Mouse (Mus musculus): ENCODE results near the gene Unc5c.

Gene Unc5c

GRCm38 (mm10) chr3:141511253-141512038, 46.4 kb downstream of the Unc5c start:
- no peak for DNase-seq

GRCm38 (mm10) chr3:141528751-141529150, 63.7 kb downstream of the Unc5c start:
- DNase-seq, result no peak

- DNase-seq, result no peak
Observed at GRCm38 (mm10) chr3:141529599-141529998, 64.6 kb downstream of the Unc5c start.

- no peak for DNase-seq
Observed at GRCm38 (mm10) chr3:141533861-141534260, 68.8 kb downstream of the Unc5c start.

- no peak for DNase-seq
Observed at GRCm38 (mm10) chr3:141536857-141537256, 71.8 kb downstream of the Unc5c start.

- no peak for DNase-seq
Observed at GRCm38 (mm10) chr3:141538120-141538519, 73.1 kb downstream of the Unc5c start.

- DNase-seq, result no peak
Observed at GRCm38 (mm10) chr3:141540749-141541148, 75.7 kb downstream of the Unc5c start.

- DNase-seq, result no peak
Observed at GRCm38 (mm10) chr3:141547341-141547814, 82.4 kb downstream of the Unc5c start.

- DNase-seq, result no peak
Observed at GRCm38 (mm10) chr3:141549661-141550060, 84.6 kb downstream of the Unc5c start.

- no peak for DNase-seq
Observed at GRCm38 (mm10) chr3:141552960-141553359, 87.9 kb downstream of the Unc5c start.

- DNase-seq, result no peak
Observed at GRCm38 (mm10) chr3:141557072-141557471, 92.1 kb downstream of the Unc5c start.

GRCm38 (mm10) chr3:141575076-141575688, 110.2 kb downstream of the Unc5c start:
- no peak for DNase-seq

GRCm38 (mm10) chr3:141577382-141577781, 112.4 kb downstream of the Unc5c start:
- DNase-seq, result no peak

GRCm38 (mm10) chr3:141581190-141581891, 116.3 kb downstream of the Unc5c start:
- DNase-seq, result no peak

GRCm38 (mm10) chr3:141581892-141582214, 116.8 kb downstream of the Unc5c start:
- no peak for DNase-seq

GRCm38 (mm10) chr3:141583180-141583579, 118.2 kb downstream of the Unc5c start:
- no peak for DNase-seq

GRCm38 (mm10) chr3:141589392-141590012, 124.5 kb downstream of the Unc5c start:
- no peak for DNase-seq

- DNase-seq, result no peak
Observed at GRCm38 (mm10) chr3:141593249-141593648, 128.2 kb downstream of the Unc5c start.

- DNase-seq, result no peak
Observed at GRCm38 (mm10) chr3:141594120-141594519, 129.1 kb downstream of the Unc5c start.

- no peak for DNase-seq
Observed at GRCm38 (mm10) chr3:141595073-141595472, 130.1 kb downstream of the Unc5c start.

GRCm38 (mm10) chr3:141596461-141596860, 131.4 kb downstream of the Unc5c start:
- DNase-seq, result no peak

GRCm38 (mm10) chr3:141596881-141597280, 131.9 kb downstream of the Unc5c start:
- DNase-seq, result no peak

- no peak for DNase-seq
Observed at GRCm38 (mm10) chr3:141597974-141598373, 133.0 kb downstream of the Unc5c start.
